Mouse (Mus musculus) kidney, adult 11 months (tissue): ENCODE data around the gene Stmn1.

ENCODE experiments used
- DNase-seq: peaks from one replicate; pipeline ENCODE4 v3.0.0; 2022

Gene Stmn1

DNA sequence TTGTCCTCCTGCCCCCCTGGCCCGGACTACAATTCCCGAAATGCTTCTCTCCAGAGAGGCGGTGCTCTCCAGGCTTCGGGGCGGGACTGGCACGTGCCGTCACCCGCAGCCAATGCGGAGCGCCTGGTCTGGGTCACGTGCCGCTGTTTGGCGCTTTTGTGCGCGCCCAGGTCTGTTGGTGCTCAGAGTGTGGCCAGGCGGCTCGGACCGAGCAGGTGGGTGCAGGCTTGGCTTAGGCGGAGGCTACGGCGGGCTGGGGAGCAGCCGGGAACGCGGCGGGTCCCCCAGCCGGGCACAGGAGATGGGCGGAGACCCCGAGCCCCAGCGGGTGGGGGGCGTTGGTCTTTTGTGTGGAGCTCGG lies at the start of gene Stmn1:
Gene Stmn1 (plus strand): TSS at position 106 of the 361 bp plus-strand sequence.
- peak; percentile 94 for DNase-seq

DNA sequence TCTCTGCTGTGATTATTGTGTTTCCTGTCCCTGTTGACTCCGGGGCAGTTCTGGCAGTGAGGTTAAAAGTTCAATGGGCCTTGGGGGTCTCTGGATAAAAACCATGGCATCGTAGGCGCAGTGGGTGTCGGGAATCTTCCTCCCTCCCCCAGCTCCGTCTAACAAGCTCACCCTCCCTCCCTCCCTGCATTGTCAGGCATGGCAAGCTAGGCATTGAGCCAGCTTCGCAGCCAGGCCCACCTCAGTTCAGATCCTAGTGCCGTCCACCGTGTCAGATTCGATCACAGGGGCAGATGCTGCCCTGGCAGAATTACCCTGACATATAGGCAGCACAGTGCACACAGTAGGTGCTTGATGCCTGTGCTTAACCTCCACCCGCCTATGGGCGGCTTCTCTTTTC lies 46.1 kb upstream of the Stmn1 start:
- DNase-seq: no peak

DNA sequence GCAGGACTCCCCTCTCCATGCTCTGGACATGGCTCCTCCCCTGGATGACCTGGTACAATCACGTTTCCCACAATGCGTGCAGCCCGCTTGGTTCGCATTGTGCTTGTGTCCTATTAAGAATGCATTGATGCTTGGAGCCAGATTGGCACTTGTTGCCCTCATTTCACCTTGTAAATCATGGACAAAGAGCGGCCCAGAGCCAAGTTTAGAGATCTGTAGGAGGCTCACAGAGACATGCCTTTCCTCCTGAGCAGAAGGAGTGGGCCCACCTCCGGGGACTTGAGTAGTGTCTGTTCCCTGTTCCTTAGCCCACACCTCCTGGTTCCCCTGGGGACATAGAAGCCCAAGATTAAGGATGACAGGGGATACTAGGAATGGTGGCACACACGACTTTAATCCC lies 44.2 kb upstream of the Stmn1 start:
- DNase-seq: no peak

DNA sequence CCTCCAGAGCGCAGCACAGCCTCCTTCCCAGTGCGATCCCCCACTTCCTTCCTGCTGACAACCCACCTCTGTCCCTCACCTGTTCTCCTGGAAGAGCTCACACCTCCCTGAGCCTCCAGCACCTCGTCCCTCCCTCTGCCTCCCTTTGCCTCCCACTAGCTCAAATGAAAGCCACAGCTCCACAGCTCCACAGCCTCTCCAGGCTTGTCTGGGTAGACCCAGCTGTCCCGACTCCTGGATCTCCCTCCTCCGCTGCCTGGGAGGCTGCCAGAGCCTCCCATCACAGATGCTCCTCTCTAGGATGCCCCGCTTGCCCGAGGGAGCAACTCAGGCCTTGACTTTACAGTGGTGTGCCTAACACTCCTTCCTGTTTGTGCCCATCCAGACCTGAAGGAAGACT lies 43.0 kb upstream of the Stmn1 start:
- no peak for DNase-seq

DNA sequence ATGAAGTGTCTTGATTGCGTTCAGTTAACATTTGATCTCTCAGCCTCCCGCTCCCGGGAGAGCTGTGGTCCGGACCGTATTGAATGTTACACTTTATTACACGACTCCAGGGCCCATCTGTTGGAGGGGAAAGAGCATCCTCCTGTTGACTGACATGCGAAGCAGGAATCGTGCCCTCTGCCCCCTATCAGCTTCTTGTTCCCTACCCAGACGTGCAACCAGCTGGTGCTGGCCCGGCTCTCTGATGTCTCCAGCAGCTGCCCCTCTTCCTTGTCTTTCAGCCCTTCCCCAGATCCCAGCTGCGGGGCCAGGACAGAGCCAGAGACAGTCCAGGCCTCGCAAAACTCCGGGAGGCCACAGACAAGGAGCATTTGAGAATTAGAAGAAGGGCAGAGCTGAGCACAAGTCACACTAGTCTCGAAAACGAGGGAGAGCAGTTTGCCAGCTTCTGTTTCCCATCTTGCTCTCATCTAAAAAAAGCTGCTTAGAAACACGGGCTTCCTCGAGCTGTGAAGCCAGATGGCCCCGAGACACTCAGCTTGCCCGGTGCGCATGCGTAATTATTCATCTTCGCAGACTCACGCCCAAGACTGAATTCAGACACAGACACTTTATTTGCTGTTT lies 37.6 kb upstream of the Stmn1 start:
- no peak for DNase-seq

DNA sequence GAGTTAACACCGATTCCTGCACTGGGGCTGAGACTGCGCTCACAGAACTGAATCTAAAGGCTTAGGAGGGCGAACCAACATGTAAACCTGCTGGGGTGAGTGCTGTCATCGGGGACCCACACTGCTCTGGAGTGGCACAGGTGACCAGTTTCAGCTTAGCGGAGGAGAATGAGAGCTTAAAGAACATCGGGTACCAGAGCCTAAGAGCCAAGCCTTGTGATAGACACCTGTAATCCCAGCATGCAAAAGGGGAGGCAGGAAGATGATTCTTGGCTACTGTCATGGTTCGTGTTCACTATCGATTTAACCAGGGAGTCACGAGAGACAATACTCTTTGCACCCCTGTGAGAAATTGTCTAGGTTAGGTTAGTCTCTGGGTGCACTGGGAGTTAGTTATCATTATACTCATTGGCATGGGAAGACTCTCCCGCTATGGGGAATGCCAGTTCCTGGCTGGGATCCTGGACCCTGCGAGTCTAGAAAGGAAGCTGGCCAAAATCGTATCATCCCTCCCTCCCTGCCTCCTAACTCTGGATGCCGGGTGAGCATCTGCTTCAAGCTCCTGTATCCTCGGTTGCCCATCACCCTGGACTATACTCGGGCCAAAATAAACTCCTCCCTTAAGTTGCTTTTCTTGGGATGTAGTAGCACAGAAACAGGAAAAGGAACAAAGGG lies 35.3 kb upstream of the Stmn1 start:
- no peak for DNase-seq

DNA sequence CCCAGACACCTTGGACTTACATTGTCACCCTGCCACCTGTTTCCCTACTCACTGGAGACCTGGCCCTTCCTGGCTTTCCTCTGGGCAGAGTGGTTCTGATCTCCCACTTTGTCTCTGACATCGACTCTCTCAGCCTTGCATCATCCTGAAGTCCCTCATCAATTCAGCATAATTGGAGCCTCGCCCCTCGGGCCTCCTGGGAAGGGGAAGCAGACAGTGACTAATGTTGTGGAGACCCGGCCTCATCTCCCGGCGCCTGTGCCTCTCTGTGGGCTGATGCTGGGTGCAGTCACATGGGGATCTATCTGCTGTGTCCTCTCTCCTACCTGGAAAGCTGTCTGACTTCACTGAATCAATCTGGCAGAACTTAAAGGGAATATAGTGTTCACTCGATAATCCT lies 31.9 kb upstream of the Stmn1 start:
- no peak for DNase-seq

DNA sequence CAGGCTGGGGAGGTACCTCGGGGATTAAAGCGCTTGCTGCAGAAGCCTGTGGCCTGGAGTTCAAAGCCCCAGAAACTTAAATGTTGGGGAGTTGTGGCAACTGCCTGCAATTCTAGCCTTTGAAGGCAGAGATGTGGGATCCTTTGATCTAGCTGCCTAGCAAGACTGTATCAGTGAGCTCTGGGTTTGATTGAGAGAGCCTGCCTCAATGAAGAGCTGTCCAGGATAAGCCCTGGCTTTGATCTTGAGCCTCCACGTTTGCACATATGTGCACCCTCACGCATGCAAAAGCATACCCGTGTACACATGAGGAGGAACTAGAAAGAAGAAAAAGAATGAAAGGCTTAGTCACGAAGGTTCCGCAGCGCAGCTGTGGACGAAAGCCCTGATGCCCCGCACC lies 31.5 kb upstream of the Stmn1 start:
- no peak for DNase-seq

DNA sequence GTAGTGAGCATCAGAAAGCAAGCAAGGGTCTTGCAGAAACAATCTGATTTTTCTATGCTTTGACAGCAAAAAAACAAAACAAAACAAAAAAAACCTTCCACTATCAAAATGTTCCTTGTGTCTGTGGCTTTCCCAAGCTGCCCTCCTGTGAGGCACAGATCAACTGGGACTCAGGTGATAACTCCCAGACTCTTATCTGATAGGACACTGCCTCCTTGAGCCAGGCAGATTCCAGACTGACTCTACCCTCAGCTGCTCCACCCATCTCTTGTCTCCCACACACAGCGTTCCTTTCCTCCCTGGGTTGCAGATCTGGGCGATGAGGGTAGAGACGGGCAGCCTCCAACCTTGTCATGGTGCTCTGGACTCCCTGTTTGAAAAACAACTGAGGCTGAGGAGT lies 29.0 kb upstream of the Stmn1 start:
- no peak for DNase-seq

DNA sequence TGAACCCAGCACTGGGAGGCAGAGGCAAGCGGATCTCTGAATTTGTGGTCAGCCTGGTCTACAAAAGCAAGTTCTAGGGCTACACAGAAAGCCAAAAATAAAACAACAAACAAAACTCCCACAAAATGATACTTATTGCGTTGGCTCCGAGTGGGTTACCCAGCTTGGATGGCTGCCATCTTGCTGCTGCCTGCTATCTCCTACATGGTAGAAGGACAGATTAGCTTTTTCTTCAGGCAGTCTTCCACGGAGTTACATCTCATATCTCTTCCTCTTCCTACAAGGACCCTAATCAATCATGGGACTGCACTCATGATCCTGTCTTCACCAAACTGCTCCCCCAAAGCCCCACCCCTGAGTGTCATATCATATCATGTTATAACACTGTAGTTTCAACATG lies 28.2 kb upstream of the Stmn1 start:
- DNase-seq: no peak

DNA sequence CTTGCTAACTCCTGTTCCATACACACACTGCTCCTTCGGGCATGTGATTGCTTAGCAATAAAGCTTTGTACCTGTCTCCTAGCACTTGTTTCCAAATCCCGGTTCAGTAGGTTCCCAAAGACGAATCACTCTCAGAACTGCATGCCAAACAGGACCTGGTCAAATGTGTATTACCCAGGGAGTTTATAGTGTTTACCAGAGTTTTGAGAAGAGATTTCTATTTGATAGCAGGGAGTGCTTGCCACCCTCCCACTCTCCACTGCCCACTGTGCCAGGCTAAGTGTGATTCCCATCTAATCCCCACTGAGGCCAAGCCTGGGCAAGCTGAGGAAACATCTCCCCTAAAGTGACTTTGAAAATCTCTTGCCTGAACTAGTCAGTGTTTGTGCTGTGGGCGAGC lies 25.9 kb upstream of the Stmn1 start:
- no peak for DNase-seq

DNA sequence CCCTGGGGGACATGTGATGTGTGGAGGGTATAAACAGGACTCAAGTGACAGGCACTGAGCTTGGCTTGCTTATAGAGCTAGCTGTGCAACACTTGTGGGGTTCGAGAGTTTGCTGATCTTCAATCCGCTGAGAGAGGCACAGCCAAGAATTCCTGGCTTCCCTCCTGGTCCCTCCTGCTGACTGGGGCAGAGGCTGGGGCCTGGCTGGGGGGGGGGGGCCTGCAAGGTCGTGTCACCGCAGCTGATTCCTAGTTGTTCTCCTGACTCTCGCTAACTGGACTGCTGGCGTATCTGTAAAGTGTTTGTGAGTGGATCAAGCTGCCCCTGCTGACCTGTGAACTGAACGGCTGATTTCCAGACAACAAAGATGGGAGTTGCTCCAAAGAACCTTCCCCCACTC lies 24.5 kb upstream of the Stmn1 start:
- no peak for DNase-seq

DNA sequence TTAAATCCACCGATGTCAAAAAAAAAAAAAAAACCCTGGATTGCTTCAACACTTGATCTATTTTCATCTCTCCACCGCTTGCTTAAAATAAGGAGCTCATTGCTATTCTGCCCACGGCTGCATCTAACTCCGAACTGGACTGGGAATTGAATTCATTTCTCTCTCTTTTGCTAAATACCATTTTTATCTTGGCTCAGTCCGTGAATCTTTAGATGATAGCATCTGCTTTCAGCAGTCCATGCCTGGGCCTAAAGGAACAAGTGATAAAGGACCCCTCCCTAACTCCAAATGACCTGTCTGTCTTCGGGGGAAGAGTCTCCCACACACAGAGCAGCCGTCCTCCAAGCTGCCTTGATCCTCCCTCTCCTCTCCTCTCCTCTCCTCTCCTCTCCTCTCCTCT lies 23.2 kb upstream of the Stmn1 start:
- DNase-seq: no peak

DNA sequence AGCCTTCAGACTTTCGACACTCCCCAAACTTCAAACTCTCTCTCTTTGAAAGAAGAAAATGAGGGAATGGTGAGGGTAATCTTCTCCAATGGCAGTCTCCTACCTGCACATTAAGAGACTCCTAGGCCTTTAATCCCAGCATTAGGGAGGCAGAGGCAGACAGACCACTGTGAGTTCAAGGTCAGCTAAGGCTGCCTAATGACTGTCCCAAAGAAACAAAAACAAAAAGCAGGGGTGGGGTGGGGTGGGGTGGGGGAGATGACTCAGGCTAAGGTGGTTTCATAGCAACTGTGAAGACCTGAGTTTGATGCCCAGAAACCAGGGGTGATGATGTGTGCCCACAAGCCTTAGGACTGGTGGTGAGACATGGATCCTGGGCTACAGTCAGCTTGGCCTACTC lies 22.6 kb upstream of the Stmn1 start:
- DNase-seq: no peak

DNA sequence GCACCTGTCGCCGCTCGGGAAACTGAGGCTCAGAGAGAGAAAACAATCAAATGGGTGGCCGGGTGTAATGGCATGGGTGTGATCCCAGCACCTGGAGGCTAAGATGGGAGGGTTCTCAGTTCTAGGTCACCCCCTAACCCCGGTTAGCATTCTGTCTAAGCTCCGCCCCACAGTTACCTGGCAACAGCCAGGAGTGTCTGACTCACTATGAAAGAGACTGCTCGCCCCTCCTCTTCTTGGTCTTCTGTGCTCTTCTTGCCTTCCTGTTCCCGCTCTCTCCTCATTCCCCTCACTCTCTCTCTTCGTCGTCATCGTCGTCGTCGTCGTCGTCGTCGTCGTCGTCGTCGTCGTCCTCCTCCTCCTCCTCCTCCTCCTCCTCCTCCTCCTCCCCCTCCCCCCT lies 20.2 kb upstream of the Stmn1 start:
- DNase-seq: no peak

DNA sequence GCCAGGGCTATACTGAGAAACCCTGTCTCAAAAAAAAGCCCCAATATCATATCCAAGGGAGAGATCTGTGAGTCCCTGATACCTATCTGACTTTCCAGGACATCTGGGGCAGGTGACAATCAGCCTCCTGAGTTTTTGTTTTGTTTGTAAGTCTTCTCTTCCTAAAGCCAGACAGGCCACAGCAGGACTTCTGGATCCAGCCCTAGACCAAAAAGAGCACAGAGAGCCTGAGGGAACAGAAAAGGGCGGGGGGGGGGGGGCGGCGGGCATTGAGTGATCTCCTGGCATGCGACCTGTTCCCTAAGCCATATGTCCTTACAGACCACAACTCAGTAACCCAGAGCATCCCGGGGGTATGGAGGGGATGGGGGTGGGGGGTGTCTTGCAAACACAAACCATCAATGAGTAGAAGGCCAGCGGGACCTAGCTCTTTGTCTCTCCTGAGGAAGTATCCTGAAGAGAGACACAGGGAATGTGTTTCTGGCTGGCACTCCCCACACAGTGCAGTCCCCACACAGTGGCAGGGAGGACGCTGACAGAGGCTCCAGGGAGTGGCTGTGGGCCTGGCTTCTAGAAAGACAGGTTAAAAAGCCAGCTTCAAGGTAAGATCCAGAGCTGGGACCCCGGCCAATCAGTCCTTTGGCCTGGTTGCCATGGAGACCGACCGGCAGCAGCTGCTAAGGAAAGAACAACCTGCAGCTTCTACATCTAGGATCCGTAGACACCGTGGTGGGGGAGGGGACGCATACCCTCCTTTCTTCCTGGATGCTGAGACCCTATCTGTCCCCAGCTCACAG lies 18.3 kb upstream of the Stmn1 start:
- DNase-seq: peak; percentile 27

DNA sequence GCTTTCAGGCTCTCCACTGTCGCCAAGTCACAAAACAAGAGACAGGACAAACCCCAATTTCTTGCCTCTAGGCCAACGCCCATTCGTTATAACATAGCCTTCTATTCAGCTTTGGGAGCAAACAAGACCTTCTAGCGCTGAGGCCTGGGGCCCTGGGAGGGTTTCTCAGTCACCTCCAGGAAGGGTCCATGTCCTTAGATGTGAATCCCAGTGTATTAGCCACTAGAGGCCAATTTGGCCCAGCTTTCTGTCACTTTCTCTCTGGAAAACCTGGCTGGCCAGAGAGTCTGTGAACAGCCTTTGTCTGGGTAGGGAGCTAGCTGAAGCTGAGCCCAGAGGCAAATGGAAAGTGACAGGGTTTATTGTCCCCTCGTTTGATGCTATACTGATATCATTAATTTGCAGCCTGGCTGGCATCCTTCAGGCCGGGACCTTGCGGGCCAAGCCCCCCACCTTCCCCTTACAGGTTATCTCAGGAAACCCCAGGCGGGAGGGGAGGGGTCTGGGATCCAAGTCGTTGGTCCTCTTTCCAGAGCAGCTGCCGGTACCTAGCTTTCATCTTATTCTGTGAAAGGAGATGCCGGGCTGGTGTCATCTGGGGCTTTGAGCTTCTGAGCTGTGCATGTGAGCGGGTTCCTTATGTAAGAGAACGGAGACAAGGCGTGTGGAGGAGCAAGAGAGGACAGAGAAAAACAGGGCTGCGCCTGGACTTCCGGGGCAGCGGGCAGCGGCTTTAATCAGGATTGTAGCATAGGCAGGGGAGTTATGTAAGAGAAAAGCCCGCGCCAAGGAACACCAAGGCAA lies 17.5 kb upstream of the Stmn1 start:
- DNase-seq: peak; percentile 82

DNA sequence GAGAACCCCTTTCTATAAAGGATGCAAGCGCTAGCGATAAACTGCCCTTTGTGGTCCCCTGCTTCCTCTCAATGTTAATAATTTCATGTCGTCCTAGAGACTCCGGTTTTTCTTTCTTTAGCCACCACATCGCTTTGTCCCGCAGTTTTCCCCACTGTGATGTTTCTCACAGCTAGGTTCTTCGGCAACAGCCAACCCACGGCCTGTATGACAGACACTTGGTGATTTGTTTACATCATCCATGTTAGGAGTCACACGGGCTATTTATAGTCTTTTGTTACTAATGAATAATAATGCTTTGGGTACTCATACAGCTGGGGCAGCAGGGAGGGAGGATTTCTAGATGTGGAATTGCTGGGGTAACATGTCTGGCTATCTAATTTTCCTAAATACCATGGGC lies 16.6 kb upstream of the Stmn1 start:
- no peak for DNase-seq

DNA sequence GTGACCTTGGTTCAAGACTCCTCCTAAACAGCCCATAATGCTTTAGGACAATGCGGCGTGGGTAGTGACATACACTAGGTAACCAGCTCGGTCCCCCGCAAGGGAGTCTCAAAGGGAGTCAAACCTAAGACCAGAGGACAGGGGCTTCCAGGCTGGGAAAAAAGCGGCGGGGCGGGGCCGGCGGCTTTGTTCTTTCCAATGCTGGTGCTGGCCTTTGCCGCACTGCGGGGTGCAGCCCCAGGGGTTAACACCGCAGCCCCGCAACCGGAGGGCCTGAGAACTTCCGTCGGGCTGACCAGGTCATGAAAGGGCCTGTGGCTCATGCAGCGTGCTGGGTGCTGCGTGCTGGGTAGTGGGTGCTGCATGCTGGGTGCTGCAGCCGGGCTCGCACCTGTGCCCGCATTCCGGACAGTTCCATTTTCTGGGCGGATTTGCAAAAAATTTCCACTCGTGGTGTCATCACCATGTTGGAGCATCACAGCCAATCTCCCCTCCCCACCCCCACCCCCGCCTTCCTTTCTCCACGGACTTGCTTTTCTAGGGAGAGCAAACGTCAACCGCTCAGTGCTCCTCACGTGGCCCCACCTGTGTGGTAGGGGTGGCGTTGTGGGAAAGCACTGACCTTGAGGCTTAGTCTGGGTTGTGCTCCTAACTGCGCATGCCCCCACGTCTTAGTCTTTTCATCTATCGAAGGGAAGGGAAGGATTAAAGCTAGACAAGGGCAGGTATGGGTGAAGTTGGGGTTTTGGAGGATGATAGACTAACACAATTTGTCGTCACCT lies 14.3 kb upstream of the Stmn1 start:
- peak; percentile 54 for DNase-seq

DNA sequence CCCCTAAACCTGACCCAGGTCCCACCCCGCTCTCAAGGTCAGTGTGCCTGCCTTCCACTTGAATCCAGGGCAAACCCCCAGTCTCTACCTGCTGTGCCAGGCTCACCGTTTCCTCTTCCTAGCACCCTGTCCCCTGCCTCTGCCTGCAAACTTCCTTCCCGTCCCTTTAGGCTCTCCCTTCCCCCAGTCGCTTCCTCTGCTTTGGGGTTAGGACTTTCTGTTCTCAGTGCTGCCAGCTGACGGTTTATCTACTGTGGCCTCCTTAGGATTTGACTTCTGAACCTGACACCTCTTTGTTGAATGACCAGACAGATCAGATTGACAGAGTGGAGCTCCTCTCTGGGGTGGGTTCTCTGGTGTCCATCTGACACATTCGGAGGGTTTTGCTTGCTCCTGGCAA lies 12.8 kb upstream of the Stmn1 start:
- DNase-seq: peak; percentile 46

DNA sequence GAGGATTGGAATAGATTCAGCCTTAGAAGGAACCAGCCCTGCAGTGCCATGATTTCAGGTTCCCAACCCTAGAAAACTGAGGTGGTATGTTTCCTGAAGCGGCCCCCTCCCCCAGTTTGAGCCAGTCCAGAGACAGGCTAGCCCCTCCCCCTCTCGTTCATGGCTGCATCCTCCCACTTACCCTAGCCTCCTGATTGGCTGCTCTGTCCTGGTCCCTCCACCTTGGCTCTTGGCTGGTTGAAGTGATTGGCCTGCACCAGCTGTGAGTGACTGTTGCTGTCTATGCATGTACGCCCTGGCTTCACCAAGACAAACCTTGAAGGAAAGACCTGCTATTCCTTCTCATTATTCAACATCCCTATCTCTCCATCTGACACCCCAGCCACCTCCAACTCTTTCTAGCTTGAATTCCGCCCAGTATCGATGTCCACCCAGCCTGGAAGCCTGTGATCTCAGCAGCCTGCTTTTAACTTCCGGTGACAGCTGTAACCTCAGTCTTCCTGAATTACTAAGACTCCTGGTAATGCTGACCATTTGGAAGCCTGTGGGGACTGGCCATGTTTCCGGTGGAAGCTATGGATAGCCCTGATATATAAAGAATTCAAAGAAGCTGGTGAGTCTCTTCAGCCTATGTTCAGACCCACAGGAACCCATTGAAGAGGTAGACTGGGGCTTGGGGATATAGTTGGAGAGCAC lies 10.8 kb upstream of the Stmn1 start:
- DNase-seq: no peak

DNA sequence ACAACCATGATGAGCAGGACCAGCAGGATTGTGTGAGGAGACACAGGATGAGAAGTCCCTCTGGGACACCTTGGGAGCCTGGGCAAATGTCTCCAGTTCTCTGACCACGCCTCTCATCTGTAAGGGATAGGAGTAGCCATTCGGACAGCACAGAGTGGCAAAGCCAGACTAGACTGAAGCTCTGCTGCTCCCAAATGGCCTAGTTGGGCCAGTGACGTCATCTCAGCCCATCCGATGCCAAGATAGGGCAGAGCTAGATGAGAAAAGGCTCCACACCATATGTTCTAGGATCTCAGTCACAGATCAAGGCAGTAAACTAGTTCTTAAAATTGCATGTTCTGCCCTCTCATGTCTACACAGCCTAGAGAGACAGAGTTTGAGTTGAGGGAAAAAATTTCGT lies 9.3 kb upstream of the Stmn1 start:
- no peak for DNase-seq
